Comparison of ENCODE assay signal across 8 mouse cellular contexts in genomic region chr11:55607808-55608523, GRCm38 (mm10). TPM values are rescaled to one million over a fixed set of nuclear protein-coding genes. Genes with fewer than 3 reads are reported as not detected.
DNase-seq lines count a peak whose midpoint lies in the region; ATAC-seq and TF ChIP-seq lines count a peak whose summit lies in the region.

Gene Glra1, minus strand, starts transcription at chr11:55608198.

- H3K79me2 ChIP-seq in MEL (ENCODE audit: control insufficient read depth, insufficient read depth, low read length, poor library complexity), result no peaks in the 10 kb centered on the region

- no peaks in the 10 kb centered on the region for H3K9me3 ChIP-seq in MEL (replicated peaks; ENCODE audit: insufficient read depth, low read length)
- H3K9me3 ChIP-seq in forebrain, embryonic 14.5 days (replicated peaks; ENCODE audit: control insufficient read depth, low read length), result no peaks in the 10 kb centered on the region

- peak; percentile 69 for ATAC-seq in forebrain, embryonic 14.5 days
- peak; percentile 83 to 95 for ATAC-seq in hematopoietic stem cell, adult 5-6 weeks (replicated peaks in 1 of 2; ENCODE audit: insufficient read depth in 1 of 2, low FRiP score in 2 of 2, low TSS enrichment in 1 of 2, low read depth in 1 of 2, poor library complexity in 2 of 2, severe bottlenecking in 2 of 2)
- peak; percentile 94 for ATAC-seq in megakaryocyte-erythroid progenitor cell, adult 5-6 weeks (replicated peaks; ENCODE audit: low FRiP score, low TSS enrichment, poor library complexity, severe bottlenecking)
- no peak for ATAC-seq in erythroid progenitor cell, adult 5-6 weeks (replicated peaks; ENCODE audit: low FRiP score, poor library complexity, severe bottlenecking)

- H3K9ac ChIP-seq in MEL (ENCODE audit: control insufficient read depth, low read depth, low read length, poor library complexity, severe bottlenecking), result no peak within 1 kb of the TSS
- H3K9ac ChIP-seq in forebrain, embryonic 14.5 days (ENCODE audit: low read length), result peak within 1 kb of the TSS; percentile 21; the same call in 1 of the 2 replicates

- no peaks in the 10 kb centered on the region for H3K27me3 ChIP-seq in MEL (ENCODE audit: control insufficient read depth in 1 of 2, insufficient read depth in 2 of 2, low read length in 2 of 2)
- peaks cover 29% of the 10 kb centered on the region for H3K27me3 ChIP-seq in forebrain, embryonic 14.5 days (replicated peaks; ENCODE audit: control insufficient read depth, insufficient read depth, low read length)

- no peaks in the 10 kb centered on the region for H3K36me3 ChIP-seq in MEL (ENCODE audit: control insufficient read depth in 1 of 2, insufficient read depth in 2 of 2, low read length in 2 of 2)
- no peaks in the 10 kb centered on the region for H3K36me3 ChIP-seq in forebrain, embryonic 14.5 days (ENCODE audit: control insufficient read depth, insufficient read depth, low read length)

- peak within 1 kb of the TSS; percentile 60 for H3K4me2 ChIP-seq in forebrain, embryonic 14.5 days (ENCODE audit: low read length)

- no peak for TF ChIP-seq RAD21 in MEL (IDR thresholded peaks at IDR 0.05; ENCODE audit: low read depth, low read length)

- no peak within 1 kb of the TSS for H3K4me3 ChIP-seq in MEL (ENCODE audit: control insufficient read depth in 1 of 2, insufficient read depth in 1 of 2, low read depth in 2 of 2, low read length in 2 of 2)
- peak within 1 kb of the TSS; percentile 26 for H3K4me3 ChIP-seq in forebrain, embryonic 14.5 days (ENCODE audit: low read depth, low read length)

- TF ChIP-seq EP300 in MEL (IDR thresholded peaks at IDR 0.05; ENCODE audit: low read depth in 1 of 2, low read length in 2 of 2), result no peak

- DNase-seq in MEL (ENCODE audit: low read depth, low spot score), result peak; percentile 66
- DNase-seq in brain, adult 2 months (ENCODE audit: low read depth, low spot score), result peak; percentile 39
- peak; percentile 67 for DNase-seq in forebrain, embryonic 14.5 days (ENCODE audit: low spot score)
- peak; percentile 25 to 40 for DNase-seq in layer of hippocampus, postnatal 14 days (ENCODE audit: low spot score in 2 of 2)
- DNase-seq in spleen, adult 12 weeks (ENCODE audit: low spot score), result peak; percentile 3

- no peak within 1 kb of the TSS for H3K27ac ChIP-seq in MEL (ENCODE audit: control insufficient read depth, low read depth, low read length)
- no peak within 1 kb of the TSS for H3K27ac ChIP-seq in forebrain, embryonic 14.5 days (ENCODE audit: low read depth, low read length)

- no peak for TF ChIP-seq CTCF in MEL (IDR thresholded peaks at IDR 0.05 in 2 of 3, conservative IDR thresholded peaks at IDR 0.05 in 1 of 3; ENCODE audit: control insufficient read depth in 1 of 3, insufficient read depth in 1 of 3, low read depth in 2 of 3, low read length in 3 of 3, poor library complexity in 1 of 3, severe bottlenecking in 1 of 3)

- no peak for TF ChIP-seq POLR2A in MEL (IDR thresholded peaks at IDR 0.05; ENCODE audit: control insufficient read depth in 1 of 2, insufficient read depth in 1 of 2, low read depth in 1 of 2, low read length in 2 of 2, poor library complexity in 1 of 2)

- under 1% methylated on average over 36 of the region's 36 CpGs for WGBS in forebrain, embryonic 14.5 days

- no peaks in the 10 kb centered on the region for H3K4me1 ChIP-seq in MEL (ENCODE audit: control insufficient read depth in 1 of 2, insufficient read depth in 2 of 2, low read length in 2 of 2)
- peaks cover 3% of the 10 kb centered on the region; the same call in 1 of the 2 replicates for H3K4me1 ChIP-seq in forebrain, embryonic 14.5 days (ENCODE audit: control insufficient read depth, insufficient read depth, low read length)

TF ChIP-seq in MEL, 35 proteins besides CTCF, POLR2A, EP300 and RAD21:
- TF ChIP-seq MAFK (IDR thresholded peaks at IDR 0.05; ENCODE audit: borderline replicate concordance, low read depth, low read length), result no peak
- no peak for TF ChIP-seq UBTF (IDR thresholded peaks at IDR 0.05; ENCODE audit: borderline replicate concordance, insufficient read depth, low read depth, low read length)
- peak; percentile 91 for TF ChIP-seq SIN3A (IDR thresholded peaks at IDR 0.05; ENCODE audit: low read length)
- no peak for TF ChIP-seq ELF1 (IDR thresholded peaks at IDR 0.05; ENCODE audit: low read depth, low read length)
- TF ChIP-seq USF1 (IDR thresholded peaks at IDR 0.05; ENCODE audit: low read depth, low read length), result no peak
- no peak for TF ChIP-seq KAT2A (conservative IDR thresholded peaks at IDR 0.05; ENCODE audit: low read depth, low read length)
- TF ChIP-seq NRF1 (IDR thresholded peaks at IDR 0.05; ENCODE audit: insufficient read depth, low read depth, low read length, poor library complexity, severe bottlenecking), result no peak
- no peak for TF ChIP-seq CHD1 (IDR thresholded peaks at IDR 0.05; ENCODE audit: low read depth, low read length)
- peak; percentile 35; the same call in 1 of the 2 replicates for TF ChIP-seq MXI1 (IDR thresholded peaks at IDR 0.05; ENCODE audit: low read depth, low read length)

RNA-seq across cellular contexts. Expression of gene Glra1, which starts in this region (rescaled TPM):
- total RNA-seq in MEL (2012; rRNA removed), result not detected in 2 replicates
- polyA plus RNA-seq in MEL (2012; ENCODE audit: insufficient read depth in 1 of 2, insufficient read length in 2 of 2, low read depth in 1 of 2, low replicate concordance in 2 of 2, missing spikeins in 1 of 2), result not detected
- polyA plus RNA-seq in forebrain, embryonic 14.5 days (2014; fragmentation: Nextera tagmentation; extraction: Ambion mirVana), result not detected in 2 replicates
- not detected in 2 replicates for total RNA-seq in hematopoietic stem cell, adult 5-6 weeks (2017)
- total RNA-seq in layer of hippocampus, postnatal 14 days (2021), result under 1 TPM; 0.21 to 0.30 TPM
- not detected in 2 replicates for total RNA-seq in megakaryocyte-erythroid progenitor cell, adult 5-6 weeks (2014; fragmentation: Nextera tagmentation)
- not detected in 2 replicates for total RNA-seq in megakaryocyte-erythroid progenitor cell, adult 5-6 weeks (2017)
- not detected in 2 replicates for total RNA-seq in erythroid progenitor cell, adult 5-6 weeks (2015; ENCODE audit: low replicate concordance)
- not detected in 2 replicates for total RNA-seq in erythroid progenitor cell, adult 5-6 weeks (2017; ENCODE audit: low replicate concordance)

Comparison
In these comparisons a context has a peak if more than half of its experiments do, and no peak if none do; other contexts are left out.
1. Peak in DNase-seq in MEL; RNA of the gene not detected or under 1 TPM.
2. Peak in DNase-seq, ATAC-seq, H3K4me3 ChIP-seq, H3K9ac ChIP-seq and H3K4me2 ChIP-seq in forebrain, embryonic 14.5 days; RNA of the gene not detected or under 1 TPM.
3. Peak in ATAC-seq in hematopoietic stem cell, adult 5-6 weeks; RNA of the gene not detected or under 1 TPM.
4. Peak in DNase-seq in layer of hippocampus, postnatal 14 days; RNA of the gene not detected or under 1 TPM.
5. Peak in ATAC-seq in megakaryocyte-erythroid progenitor cell, adult 5-6 weeks; RNA of the gene not detected or under 1 TPM.
6. DNase-seq: peak in every context shown above with its lines; median percentile 67 in forebrain, embryonic 14.5 days; 66 in MEL; 39 in brain, adult 2 months; 32 in layer of hippocampus, postnatal 14 days; 3 in spleen, adult 12 weeks.